Mouse (Mus musculus) skeletal muscle tissue, postnatal 0 days (tissue): Measurements from ENCODE around the gene Btbd35f29. TPM values are rescaled to one million over a fixed set of nuclear protein-coding genes. Genes with fewer than 3 reads are reported as not detected.

Source experiments
- polyA plus RNA-seq: library from polyadenylated mRNA; unstranded; fragments of >200 nt; fragmentation: Nextera tagmentation; extraction: Ambion mirVana; gene quantifications from 2 replicates; pipeline ENCODE4 v1.2.1, GENCODE M21; 2015

Btbd35f29 gene
- polyA plus RNA-seq = not detected in 2 replicates

GRCm38 (mm10) chrX:31117374-31117773 lies at the start of gene Btbd35f29:
TSS of gene Btbd35f29 (plus strand) at chrX:31117674.

Other genes with a start within 250 kb of the Btbd35f29 start
- not detected in 2 replicates for gene Spin2f, start 136.2 kb downstream of the Btbd35f29 start, polyA plus RNA-seq
- gene Btbd35f26, start 218.8 kb downstream of the Btbd35f29 start, polyA plus RNA-seq = not detected in 2 replicates